Mouse (Mus musculus) forebrain, embryonic 13.5 days (tissue): ENCODE data around the gene Hist1h4b. TPM values are rescaled to one million over a fixed set of nuclear protein-coding genes. Genes with fewer than 3 reads are reported as not detected.
"Not testable (repeated sequence)": the region's sequence is repeated elsewhere in the genome, so short reads cannot be mapped to it uniquely, and the experiment has no call there.

Experiments used
- ATAC-seq: fragments of 200-750 bp; cut with Nextera tagmentation; 2 replicates; pipeline ENCODE4 v1.8.0; 2017
- H3K27ac ChIP-seq: fragments of 300-500 bp; sonication (generic); 2 replicates; pipeline ENCODE4 v1.5.1; 2015; ENCODE audit warnings: inconsistent platforms, mild to moderate bottlenecking, moderate library complexity
- H3K27me3 ChIP-seq: fragments of 300-500 bp; sonication (generic); 2 replicates; pipeline ENCODE4 v1.6.1; 2015; ENCODE audit warnings: mild to moderate bottlenecking, inconsistent platforms
- H3K36me3 ChIP-seq: fragments of 300-500 bp; sonication (generic); 2 replicates; pipeline ENCODE4 v1.6.1; 2015; ENCODE audit warnings: mild to moderate bottlenecking, inconsistent platforms; ENCODE audit not compliant: poor library complexity, severe bottlenecking
- H3K4me1 ChIP-seq: fragments of 300-500 bp; sonication (generic); 2 replicates; pipeline ENCODE4 v1.6.1; 2015; ENCODE audit warnings: inconsistent platforms
- H3K4me2 ChIP-seq: fragments of 300-500 bp; sonication (generic); 2 replicates; pipeline ENCODE4 v1.6.1; 2015; ENCODE audit warnings: inconsistent platforms, mild to moderate bottlenecking, moderate library complexity
- H3K4me3 ChIP-seq: fragments of 300-500 bp; sonication (generic); 2 replicates; pipeline ENCODE4 v1.5.1; 2015; ENCODE audit warnings: mild to moderate bottlenecking, inconsistent platforms
- H3K9ac ChIP-seq: fragments of 300-500 bp; sonication (generic); 2 replicates; pipeline ENCODE4 v1.6.1; 2015; ENCODE audit warnings: mild to moderate bottlenecking, inconsistent platforms
- H3K9me3 ChIP-seq: fragments of 300-500 bp; sonication (generic); replicated peaks from 2 replicates; pipeline ENCODE4 v1.6.1; 2016; ENCODE audit warnings: inconsistent platforms
- WGBS: fragments of 180-500 bp; shearing (Covaris S2); methylation state at CpG from one replicate; pipeline ENCODE4 v1.1.7; 2015; 5-methylcytosine and 5-hydroxymethylcytosine counted together
- polyA plus RNA-seq: library from polyadenylated mRNA; unstranded; fragments of >200 nt; fragmentation: Nextera tagmentation; extraction: Ambion mirVana; gene quantifications from 2 replicates; pipeline ENCODE4 v1.2.1, GENCODE M21; 2015

Gene Hist1h4b
- polyA plus RNA-seq, 1 experiment from 2014 or later, result 5.7 TPM

DNA sequence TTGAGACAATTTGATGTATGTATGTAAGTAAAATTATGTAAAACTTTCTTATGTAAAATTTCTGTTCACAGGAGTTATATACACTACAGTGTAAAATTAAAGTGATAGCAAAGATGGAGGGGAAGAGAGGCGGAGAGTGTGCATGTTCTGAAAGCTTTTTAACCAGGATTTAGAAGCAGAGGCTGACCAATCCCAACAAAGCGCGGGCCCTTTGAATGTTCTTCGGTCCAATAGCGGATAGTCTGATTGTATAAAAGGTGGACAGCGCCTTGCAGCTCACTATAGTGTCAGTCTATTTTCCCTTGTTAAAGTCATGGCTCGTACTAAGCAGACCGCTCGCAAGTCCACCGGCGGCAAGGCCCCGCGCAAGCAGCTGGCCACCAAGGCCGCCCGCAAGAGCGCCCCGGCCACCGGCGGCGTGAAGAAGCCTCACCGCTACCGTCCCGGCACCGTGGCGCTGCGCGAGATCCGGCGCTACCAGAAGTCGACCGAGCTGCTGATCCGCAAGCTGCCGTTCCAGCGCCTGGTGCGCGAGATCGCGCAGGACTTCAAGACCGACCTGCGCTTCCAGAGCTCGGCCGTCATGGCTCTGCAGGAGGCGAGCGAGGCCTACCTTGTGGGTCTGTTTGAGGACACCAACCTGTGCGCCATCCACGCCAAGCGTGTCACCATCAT is 4.6 kb upstream of the Hist1h4b start, which contains the start of gene Hist1h3b:
Gene Hist1h3b, plus strand, starts transcription at position 201 of the 675 bp plus-strand sequence.
- not testable (repeated sequence) for H3K36me3 ChIP-seq, H3K27me3 ChIP-seq, H3K9me3 ChIP-seq
- Histone ChIP-seq H3K4me1 (peaks cover 24% of the 10 kb centered on the region), H3K4me2 (peak within 1 kb of the TSS; percentile 66), H3K27ac (peak within 1 kb of the TSS; percentile 98), H3K9ac (peak within 1 kb of the TSS; percentile 73), H3K4me3 (peak within 1 kb of the TSS; percentile 45)
- 2% methylated on average over 18 of the region's 47 CpGs for WGBS
- ATAC-seq, result peak; percentile 86

DNA sequence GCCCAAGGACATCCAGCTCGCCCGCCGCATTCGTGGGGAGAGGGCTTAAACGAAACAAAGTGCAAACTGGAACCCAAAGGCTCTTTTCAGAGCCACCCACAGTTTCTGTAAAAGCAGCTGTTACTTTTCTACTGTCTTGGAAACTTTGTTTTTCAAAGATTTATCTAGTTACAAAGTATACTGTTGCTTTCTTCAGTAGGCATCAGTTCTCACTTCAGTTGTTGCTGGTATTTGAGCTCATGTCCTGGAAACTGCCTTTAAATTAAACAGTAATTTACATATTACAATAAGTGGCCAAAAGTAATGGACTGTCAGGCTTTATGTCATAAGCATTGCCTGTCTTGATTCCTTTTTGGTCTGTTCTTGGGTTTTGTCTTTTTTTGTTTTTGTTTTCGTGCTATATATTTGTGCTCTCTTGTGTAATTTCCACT is 4.1 kb upstream of the Hist1h4b start:
- H3K4me2 ChIP-seq, result peak overlapping the region; percentile 56
- H3K36me3 ChIP-seq, result no peaks in the 10 kb centered on the region
- peak overlapping the region; percentile 69 for H3K9ac ChIP-seq
- H3K27ac ChIP-seq, result peak overlapping the region; percentile 81
- no peaks in the 10 kb centered on the region for H3K9me3 ChIP-seq
- peak overlapping the region; percentile 39 for H3K4me3 ChIP-seq
- WGBS, result 2% methylated on average over 6 of the region's 6 CpGs
- H3K27me3 ChIP-seq, result no peaks in the 10 kb centered on the region
- peaks cover 23% of the 10 kb centered on the region for H3K4me1 ChIP-seq
- ATAC-seq, result no peak

DNA sequence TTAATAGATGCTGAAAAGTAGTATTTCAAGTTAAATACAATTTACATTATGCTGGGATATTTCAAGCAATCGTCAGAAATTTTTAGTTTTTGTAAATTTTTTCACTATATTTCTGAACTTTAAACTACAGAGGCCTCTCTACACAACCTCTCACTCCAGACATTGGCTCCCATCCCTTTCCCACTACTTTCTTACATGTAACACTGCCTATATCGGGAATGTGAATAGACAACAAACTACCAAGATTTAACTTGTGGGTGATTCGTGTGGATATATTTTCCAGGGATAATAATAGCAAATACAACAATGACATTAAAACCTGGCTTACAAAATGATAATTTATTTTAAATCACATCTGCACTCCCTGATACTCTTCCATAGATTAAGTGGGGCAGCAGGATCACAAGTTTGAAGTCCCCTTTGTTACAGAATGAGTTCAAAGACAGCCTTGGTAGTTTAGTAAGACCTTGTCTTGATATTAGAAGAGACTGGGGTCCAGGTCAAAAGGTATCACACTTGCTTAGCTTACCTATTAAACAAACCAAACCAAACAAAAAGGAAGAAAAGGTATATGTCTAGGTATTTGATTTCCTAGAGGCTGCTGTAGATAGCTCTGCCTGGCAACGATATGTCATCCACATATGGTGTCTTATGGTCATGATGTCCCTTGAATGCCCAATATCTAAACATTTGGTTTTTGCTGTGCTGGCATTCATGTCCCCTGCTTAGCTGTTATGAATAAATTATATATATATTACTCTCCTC is 3.3 kb upstream of the Hist1h4b start:
- no peaks in the 10 kb centered on the region for H3K36me3 ChIP-seq
- no peak overlapping the region for H3K4me3 ChIP-seq
- H3K4me2 ChIP-seq, result peak overlapping the region; percentile 56; the same call in 1 of the 2 replicates
- no peaks in the 10 kb centered on the region for H3K27me3 ChIP-seq
- no peaks in the 10 kb centered on the region for H3K9me3 ChIP-seq
- WGBS, result 56% methylated on average over 4 of the region's 4 CpGs
- H3K9ac ChIP-seq, result no peak overlapping the region; the same call in 1 of the 2 replicates
- no peak for ATAC-seq
- peak overlapping the region; percentile 45 for H3K27ac ChIP-seq
- peaks cover 19% of the 10 kb centered on the region for H3K4me1 ChIP-seq

DNA sequence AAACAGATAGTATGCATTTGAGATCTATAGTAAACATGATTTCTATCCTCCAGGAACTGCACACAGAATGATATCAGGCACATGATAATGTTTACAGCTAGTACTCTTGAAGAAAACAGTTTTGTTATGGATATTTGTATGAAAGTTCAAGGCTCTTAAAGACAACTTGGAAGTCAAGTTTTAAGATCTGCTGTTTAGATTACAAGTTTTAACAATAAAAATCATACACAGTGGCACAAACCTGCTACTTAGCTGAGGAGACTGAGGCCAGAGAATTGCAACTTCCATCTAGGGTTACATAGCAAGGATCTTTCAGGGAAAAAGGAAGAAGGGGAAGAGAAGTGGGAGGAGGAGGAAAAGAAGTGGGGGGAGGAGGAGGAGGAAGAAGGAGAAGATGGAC is 1.8 kb upstream of the Hist1h4b start:
- no peak for ATAC-seq

DNA sequence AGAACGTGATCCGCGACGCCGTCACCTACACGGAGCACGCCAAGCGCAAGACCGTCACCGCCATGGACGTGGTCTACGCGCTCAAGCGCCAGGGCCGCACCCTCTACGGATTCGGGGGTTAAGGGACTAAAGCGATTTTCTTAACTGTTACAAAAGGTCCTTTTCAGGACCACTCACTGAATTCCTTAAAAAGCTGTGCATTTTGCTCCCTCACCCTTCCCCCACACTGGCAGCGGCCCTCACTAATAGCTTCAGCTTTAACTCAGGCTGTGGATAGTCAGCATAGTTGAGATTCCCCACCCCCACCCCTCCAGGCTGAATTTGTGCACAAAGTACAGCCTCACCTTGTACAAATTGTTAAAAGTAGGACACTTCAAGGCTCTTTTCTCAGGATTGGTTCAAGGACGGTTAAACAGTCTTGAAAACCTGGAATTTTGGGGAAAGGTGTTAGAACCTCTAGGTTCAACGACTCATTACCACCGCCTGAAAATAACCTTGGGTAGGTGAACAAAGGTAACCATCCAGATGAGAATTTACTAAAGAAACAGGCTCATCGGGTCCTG is 479 bp downstream of the Hist1h4b start:
- Histone ChIP-seq H3K9me3 (no peaks in the 10 kb centered on the region), H3K27ac (peak overlapping the region; percentile 89), H3K27me3 (no peaks in the 10 kb centered on the region), H3K4me2 (peak overlapping the region; percentile 69), H3K4me3 (peak overlapping the region; percentile 41), H3K9ac (peak overlapping the region; percentile 71), H3K4me1 (peaks cover 31% of the 10 kb centered on the region), H3K36me3 (no peaks in the 10 kb centered on the region)
- WGBS, result 1% methylated on average over 15 of the region's 23 CpGs
- no peak; the same call in 1 of the 2 replicates for ATAC-seq

More for the DNA sequence above, 1.8 kb upstream of the Hist1h4b start:
- Histone ChIP-seq H3K4me1 (peaks cover 20% of the 10 kb centered on the region), H3K4me3 (no peak overlapping the region), H3K27ac (no peak overlapping the region), H3K27me3 (no peaks in the 10 kb centered on the region), H3K36me3 (no peaks in the 10 kb centered on the region), H3K4me2 (no peak overlapping the region), H3K9me3 (no peaks in the 10 kb centered on the region), H3K9ac (no peak overlapping the region)

DNA sequence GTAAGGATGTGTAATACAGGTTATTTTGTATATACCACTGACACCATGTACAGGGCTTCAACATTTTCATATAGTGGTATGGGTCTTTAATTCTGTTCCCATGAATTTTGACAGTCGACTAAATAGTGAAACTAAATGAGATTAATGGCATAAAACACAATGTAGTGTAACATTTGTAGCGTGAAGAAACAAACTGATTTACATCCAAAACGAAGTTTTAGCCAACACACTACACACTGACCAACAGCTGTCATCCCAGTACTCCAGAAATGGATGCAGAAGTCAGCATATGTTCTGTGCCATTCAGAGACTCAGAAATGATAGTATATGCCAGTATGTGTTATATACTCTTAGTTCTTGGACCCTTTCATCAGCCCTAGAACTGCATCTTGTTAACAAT is 1.1 kb downstream of the Hist1h4b start:
- H3K4me2 ChIP-seq, result peak overlapping the region; percentile 6; the same call in 1 of the 2 replicates
- H3K36me3 ChIP-seq, result no peaks in the 10 kb centered on the region
- peaks cover 30% of the 10 kb centered on the region for H3K4me1 ChIP-seq
- H3K27me3 ChIP-seq, result no peaks in the 10 kb centered on the region
- peak overlapping the region; percentile 48; the same call in 1 of the 2 replicates for H3K27ac ChIP-seq
- ATAC-seq, result no peak
- no peak overlapping the region for H3K9ac ChIP-seq
- whole genome bisulfite sequencing, result 50% methylated on average over 3 of the region's 3 CpGs
- H3K4me3 ChIP-seq, result no peak overlapping the region
- no peaks in the 10 kb centered on the region for H3K9me3 ChIP-seq

DNA sequence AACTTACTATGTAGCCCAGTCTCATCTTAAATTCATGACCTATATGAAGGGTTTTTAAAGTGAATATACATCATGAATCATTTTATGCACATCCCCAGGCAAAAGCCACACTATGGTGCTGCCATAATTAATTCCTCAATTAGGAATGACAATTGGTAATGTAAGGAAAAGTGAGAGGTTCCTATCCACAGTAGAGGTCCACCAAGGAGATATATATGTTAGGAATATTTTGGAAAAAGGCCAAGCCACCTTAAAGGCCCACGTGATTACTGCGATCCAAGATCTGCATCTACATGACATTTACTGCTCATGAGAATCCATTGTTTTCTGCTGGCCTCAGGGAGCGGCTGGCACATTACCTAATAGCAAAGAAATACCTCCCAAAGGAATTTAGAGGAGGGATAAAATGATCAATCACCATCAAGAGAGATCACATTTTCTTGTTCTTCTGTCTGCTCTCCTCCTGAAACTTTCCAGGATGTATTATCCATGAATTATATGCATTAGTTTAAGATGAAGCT is 2.5 kb downstream of the Hist1h4b start:
- H3K4me1 ChIP-seq, result peaks cover 39% of the 10 kb centered on the region
- H3K4me3 ChIP-seq, result no peak overlapping the region
- H3K9me3 ChIP-seq, result no peaks in the 10 kb centered on the region
- 0 out of 2 replicates have a peak overlapping the region, but pooled peaks have one; percentile 19 for H3K27ac ChIP-seq
- H3K36me3 ChIP-seq, result no peaks in the 10 kb centered on the region
- no peak overlapping the region for H3K4me2 ChIP-seq
- H3K27me3 ChIP-seq, result no peaks in the 10 kb centered on the region
- no peak for ATAC-seq
- H3K9ac ChIP-seq, result no peak overlapping the region
- 71% methylated on average over 3 of the region's 3 CpGs for WGBS

DNA sequence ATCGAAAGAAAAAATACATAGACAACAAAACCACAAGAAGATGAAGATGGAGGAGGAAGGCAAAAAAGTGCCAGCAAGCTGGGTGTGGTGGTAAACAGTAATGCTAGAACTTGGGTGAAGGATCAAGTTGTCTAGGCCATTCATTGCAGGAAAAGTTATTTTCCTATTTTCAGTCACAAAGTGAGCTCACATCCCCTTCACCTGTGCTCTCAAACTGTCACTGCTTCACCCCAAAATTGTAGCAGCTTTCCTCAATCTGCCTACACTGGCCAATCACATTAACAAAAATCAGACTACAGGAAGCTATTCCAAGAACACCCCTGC is 3.1 kb downstream of the Hist1h4b start:
- Histone ChIP-seq H3K4me3 (peak overlapping the region; percentile 53), H3K9ac (peak overlapping the region; percentile 74), H3K9me3 (no peaks in the 10 kb centered on the region), H3K36me3 (no peaks in the 10 kb centered on the region), H3K4me1 (peaks cover 41% of the 10 kb centered on the region), H3K27ac (peak overlapping the region; percentile 85), H3K4me2 (peak overlapping the region; percentile 78), H3K27me3 (no peaks in the 10 kb centered on the region)
- WGBS, result 74% methylated on average over 1 of the region's 1 CpGs
- no peak for ATAC-seq

DNA sequence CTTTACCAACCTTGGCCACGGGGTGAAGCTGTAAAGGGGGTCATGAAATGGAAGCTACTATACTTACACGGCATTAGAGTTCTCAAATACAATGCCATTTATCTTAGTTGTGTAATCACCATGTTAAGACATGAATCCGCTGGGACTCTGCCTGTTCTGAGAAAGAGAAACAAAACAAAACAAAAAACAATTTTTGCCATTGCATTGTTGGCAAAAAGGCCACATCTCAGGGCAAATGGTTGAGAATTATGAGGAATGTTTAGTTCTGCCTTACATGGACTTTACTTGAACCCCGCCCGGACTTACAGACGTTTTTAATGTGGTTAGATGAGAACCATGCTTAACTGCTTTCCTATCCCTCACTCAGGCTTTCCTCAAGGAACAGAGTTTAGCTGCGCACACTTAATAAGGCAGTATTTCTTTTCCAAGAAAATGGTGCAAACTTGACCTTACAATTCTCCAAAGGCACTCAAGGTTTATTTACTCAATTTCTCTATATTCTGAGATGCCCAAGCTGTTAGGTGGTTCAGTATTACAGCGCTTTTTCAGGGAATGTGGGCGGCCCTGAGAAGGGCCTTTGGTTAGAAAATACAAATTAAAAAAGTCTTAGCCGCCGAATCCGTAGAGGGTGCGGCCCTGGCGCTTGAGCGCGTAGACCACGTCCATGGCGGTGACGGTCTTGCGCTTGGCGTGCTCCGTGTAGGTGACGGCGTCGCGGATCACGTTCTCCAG is 3.6 kb downstream of the Hist1h4b start:
- peak overlapping the region; percentile 85 for H3K27ac ChIP-seq
- peaks cover 41% of the 10 kb centered on the region for H3K4me1 ChIP-seq
- H3K36me3 ChIP-seq, result no peaks in the 10 kb centered on the region
- H3K9me3 ChIP-seq, result no peaks in the 10 kb centered on the region
- peak overlapping the region; percentile 74 for H3K9ac ChIP-seq
- ATAC-seq, result no peak; the same call in 1 of the 2 replicates
- peak overlapping the region; percentile 78 for H3K4me2 ChIP-seq
- H3K27me3 ChIP-seq, result no peaks in the 10 kb centered on the region
- WGBS, result 1% methylated on average over 24 of the region's 27 CpGs
- H3K4me3 ChIP-seq, result peak overlapping the region; percentile 53

DNA sequence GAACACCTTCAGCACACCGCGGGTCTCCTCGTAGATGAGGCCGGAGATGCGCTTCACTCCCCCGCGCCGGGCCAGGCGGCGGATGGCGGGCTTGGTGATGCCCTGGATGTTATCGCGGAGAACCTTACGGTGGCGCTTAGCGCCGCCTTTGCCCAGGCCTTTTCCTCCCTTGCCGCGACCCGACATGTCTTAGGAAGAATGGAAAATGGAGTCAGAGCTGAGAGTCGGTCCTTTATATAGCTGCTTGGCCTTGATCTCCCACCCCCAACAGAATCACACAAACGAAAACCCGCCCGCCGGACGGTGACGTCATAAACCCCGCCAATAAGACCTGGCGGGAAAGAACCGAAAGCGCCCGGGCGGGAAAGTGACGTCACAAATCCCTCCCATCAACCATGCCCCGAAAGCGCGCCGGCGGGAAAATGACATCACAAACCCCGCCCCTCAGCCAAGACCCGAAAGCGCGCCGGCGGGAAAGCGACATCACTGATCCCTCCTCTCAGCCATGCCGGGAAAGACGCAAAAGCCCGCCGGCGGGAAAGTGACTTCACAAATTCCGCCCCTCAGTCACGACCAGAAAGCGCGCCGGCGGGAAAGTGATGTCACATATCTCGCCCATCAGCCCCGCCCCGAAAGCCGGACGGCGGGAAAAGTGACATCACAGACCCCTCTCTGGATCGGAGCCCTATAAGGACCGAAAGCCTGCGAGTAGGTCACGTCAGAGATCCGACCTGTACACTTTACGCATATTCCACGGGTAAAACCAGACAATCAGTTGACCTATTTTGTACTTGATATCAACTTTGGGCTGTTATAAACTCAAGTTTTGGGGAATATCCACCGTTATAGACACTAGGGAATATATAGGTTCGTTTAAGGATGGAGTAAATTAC is 4.4 kb downstream of the Hist1h4b start, which contains the start of gene Hist1h4a:
Gene Hist1h4a, minus strand, starts transcription at position 259 of the 893 bp plus-strand sequence.
- Histone ChIP-seq H3K27ac (peak within 1 kb of the TSS; percentile 85), H3K36me3 (no peaks in the 10 kb centered on the region), H3K9me3 (no peaks in the 10 kb centered on the region), H3K27me3 (no peaks in the 10 kb centered on the region), H3K9ac (peak within 1 kb of the TSS; percentile 74), H3K4me2 (peak within 1 kb of the TSS; percentile 78), H3K4me1 (peaks cover 39% of the 10 kb centered on the region), H3K4me3 (peak within 1 kb of the TSS; percentile 53)
- WGBS, result under 1% methylated on average over 61 of the region's 72 CpGs
- ATAC-seq, result peak; percentile 76
